Mouse (Mus musculus): Measurements from ENCODE around the gene AF067063. TPM values are rescaled to one million over a fixed set of nuclear protein-coding genes. Genes with fewer than 3 reads are reported as not detected.
"Not testable (repeated sequence)": the region's sequence is repeated elsewhere in the genome, so short reads cannot be mapped to it uniquely, and the experiment has no call there.

The AF067063 gene
- not detected for polyA plus RNA-seq (2017; shearing (Covaris generic))

DNA sequence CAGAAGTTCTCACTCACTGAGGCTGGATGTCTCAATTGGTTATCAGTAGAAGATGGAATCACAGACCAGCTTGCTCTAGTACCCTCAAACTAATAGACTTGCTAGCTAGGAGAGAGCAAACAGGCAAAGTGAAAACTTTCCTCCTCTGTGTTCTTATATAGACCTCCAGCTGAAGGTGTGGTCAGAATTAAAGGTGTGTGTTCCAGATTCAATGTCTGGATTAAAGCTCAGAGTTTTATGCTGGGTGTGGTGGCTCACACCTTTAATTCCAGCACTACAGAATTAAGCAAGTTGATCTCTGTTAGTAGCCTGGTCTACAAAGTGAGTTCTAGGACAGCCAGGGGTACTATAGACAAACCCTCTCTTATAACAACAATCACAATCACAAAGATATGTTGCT, at the start of gene AF067063:
Gene AF067063 (minus strand): TSS at position 101 of the 400 bp plus-strand sequence.
- ATAC-seq = not testable (repeated sequence)

DNA sequence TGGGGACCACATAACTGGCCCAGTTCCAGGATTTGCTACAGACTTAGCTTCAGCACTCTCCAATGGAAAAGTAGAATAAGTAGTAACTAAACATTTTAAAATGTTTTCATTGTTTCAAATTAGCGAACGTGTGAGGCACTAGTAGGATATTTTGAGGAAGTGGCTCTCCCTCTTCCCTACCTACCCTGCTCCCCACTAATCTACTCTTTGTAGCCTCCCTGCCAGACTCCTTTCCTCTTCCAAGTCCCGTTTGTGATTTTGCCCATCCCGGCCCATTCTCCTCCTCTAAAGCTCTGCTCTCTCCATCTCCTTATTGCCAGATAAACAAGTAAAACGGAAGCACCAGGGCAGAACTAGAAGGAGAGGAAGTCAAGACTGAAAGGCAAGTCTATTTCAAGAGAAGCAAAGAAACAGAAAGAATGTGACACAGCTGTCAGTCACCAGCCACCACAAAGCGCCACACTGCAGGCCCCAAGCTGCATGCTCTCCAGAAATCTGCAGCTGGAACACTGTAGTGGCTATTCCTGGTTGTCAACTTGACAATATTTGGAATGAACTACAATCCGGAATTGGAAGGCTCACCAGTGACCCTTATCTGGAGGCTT, 34.5 kb upstream of the AF067063 start:
- ATAC-seq = not testable (repeated sequence)

DNA sequence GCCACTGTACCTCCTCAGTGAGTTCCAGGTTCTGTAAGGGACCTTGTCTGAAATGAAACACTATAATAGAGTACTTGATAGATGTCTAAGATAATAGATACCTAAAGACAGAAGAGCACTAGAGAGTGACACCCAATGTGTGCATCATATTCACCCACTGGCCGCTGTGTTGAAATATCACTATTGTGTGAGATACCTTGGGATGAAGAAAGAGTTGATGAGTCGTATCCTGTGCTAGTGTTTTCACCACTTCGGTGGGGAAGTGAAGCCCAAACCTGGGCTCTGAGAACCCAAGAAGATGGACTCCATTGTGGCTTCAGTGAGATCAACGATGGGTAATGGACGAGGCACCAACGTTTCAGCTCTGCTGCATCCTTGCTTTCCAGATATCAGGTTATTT, 32.4 kb upstream of the AF067063 start:
- not testable (repeated sequence) for ATAC-seq

DNA sequence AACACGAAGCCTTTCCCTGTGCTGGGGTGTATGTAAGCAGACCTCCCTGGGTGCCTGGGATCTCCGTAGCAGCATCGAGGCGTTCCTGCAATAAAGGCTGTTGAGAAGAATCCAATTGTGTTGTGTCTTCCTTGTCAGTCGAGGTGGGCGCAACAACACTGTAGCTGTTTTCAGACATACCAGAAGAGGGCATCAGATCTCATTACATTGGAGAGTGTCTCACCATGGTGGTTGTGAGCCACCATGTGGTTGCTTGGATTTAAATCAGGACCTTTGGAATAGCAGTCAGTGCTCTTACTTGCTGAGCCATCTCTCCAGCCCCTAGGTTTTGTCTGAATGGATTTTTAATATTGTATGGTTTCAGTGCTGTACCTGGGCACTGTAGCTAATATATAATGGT, 10.0 kb upstream of the AF067063 start:
- ATAC-seq = not testable (repeated sequence)

DNA sequence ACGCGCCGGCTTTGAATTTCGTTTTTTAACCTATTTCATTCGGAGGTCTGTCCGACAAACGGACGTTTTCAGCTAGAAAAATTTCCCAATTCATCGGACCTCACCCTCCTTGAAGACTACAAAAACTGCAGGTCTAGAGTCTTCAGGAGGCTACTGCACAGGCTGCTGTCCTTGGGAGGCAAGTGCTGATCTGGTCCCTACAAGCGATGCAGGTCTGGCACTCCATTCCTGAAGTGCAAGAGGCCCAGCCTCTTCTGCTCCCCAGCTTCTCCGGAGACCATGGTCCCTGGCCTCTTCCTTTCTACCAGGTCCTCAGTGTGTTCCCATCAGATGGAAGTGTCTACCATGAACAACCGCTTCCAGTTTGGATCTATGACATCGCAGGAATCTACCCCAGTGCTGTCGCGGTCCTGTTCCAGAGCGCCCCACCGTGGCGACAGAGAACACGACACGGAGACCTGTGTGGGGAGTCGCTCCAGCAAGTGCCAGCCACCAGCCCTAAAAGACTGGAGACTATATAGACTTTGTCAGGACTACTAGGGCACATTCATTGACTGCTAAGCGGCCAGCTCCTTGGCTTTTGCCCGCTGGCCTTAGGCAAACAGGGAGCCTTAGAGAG, 7.8 kb upstream of the AF067063 start:
- ATAC-seq = peak; percentile 66

DNA sequence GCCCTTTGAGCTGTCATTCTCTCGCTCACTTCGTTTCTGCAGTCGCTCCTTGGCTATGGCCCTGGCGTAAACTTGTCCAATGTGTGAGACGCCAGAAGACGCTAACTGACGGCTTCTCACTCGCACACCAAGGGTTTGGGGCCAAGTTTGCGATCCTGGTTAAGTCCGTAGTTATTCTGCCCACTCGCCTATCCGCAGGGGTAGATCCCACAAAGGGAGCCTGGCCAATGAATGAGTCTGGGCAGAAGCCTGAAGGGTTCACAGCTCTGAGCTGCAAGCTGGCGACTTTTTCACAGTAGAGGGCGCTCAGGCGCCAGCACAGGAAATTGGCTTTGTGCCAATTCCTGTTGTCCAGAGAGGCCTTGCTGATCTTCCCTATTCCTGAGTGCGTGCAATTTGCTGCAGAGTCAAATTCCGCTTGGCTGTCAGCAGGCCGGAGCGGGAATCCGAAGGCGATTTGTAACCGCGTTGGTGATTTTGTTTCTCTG, 6.4 kb upstream of the AF067063 start:
- peak; percentile 41 for ATAC-seq

DNA sequence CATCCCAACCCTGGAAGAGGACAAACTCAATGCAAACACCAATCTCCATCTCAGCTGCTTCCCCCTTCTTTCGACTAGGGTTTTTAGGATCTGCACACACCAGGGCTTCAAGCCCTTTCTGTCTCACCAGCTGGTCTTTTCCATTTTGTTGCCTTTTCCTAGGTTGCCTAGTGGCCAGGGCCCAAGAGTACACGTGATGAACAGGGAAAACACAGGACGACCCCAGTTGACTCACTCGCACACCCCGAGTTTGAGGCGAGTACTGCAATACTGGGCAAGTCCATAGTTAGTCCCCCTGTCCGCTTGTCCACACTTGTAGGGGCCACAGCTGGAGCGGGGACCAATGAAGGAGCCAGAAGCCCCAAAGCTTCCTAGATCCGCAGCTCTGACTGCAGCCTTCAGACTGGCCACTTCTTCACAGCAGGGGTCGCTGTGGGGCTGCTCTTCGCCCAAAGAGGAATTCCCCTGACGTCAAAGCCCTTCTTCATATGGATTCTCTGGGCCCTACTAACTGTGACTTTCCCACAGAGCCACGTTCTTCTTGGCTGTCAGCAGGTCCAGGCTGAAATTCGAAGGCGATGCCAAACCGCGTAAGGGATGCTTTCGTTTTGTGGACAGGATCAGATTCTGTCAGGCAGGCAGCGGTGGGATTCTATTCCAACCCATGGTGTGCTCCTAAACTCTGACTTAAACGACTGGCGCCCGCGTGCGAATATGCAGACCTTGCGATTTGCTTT, 5.5 kb upstream of the AF067063 start, which contains the start of gene D13Ertd608e:
Gene D13Ertd608e (plus strand): TSS at position 687 of the 737 bp plus-strand sequence.
- peak; percentile 76 for ATAC-seq

DNA sequence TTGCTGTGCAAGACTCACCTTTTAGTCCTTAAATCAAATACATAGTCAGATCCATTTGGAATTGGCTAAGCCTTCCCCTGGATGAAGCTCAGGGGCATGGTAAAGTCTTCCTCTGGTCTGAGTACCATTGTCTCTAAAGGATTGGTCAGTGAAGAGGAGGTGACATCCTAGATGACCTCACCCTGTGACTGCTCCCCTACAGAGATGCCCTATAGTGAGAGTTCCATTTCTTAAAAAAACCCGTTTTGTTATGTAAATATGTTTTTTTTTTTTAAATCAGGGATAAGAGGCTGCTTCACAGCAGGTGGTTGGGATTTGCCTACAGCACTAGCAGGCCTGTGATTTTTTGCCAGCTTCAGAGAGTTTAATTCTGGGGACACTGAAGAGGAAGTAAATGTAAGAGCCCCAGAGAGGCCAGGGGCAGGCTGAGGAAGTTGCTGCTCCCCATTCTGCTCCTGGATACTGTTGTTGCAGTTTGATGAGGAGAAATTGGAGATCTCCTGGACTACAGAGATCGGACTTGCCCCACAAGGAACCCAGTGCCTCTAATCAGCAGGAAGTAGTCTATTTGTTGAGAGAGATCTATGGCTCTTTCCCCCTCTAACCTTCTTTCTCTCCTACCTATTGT, 12.3 kb downstream of the AF067063 start:
- ATAC-seq = no peak

DNA sequence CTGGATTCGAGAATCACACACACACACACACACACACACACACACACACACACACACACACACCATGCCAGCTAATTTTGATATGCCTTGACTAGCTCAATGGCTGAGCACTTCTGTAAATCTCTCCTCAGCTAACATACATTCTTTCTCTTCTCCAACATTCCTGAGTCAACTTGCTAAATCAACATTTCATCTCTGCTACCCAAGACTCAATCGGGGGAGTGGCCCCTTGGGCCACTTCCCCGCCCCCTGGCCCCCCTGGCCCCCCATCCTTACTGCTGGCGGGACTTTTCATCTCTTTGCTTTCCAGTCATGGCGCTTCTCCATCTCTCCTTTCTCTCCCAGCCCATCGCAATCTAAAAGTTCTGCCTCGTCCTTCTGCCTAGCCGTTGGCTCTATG, 13.2 kb downstream of the AF067063 start:
- no peak for ATAC-seq

DNA sequence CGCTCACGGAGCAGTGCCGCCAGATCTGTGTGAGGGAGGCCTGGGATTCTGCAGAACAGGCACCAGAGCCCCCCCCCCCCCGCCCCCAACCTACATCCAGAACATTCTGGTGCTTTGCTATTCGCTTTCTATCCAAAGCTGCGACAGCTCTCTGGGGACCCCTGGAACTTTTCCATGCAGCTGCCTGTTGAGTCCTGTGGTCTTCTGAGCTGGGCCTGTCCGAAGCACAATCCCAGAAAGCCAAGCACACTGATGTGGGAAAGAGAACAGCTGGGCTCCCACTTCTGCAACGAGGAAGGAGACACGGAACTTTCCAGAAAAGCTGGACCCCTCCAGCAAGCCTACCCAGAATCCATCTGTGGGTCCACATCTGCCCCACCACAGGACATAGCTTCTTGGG, 20.0 kb downstream of the AF067063 start:
- no peak for ATAC-seq

DNA sequence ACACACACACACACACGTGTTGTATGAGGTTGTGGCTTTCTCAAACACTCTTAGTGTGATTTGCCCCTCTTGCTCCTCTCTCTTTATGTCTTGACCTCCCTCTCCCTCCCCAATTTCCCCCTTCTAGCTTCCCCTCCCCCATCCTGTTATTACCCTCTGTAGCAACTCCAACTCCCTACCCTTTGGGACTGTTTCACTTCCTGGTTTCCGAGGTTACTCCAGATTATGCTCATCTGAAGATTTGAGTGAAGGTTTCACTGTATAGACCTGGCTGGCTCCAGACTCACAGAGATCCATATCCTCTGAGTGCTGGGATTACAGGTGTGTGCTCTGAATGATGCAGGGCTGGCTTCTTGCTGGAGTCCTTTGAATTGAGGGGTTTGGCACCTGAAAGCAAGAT, 21.1 kb downstream of the AF067063 start:
- ATAC-seq = no peak

DNA sequence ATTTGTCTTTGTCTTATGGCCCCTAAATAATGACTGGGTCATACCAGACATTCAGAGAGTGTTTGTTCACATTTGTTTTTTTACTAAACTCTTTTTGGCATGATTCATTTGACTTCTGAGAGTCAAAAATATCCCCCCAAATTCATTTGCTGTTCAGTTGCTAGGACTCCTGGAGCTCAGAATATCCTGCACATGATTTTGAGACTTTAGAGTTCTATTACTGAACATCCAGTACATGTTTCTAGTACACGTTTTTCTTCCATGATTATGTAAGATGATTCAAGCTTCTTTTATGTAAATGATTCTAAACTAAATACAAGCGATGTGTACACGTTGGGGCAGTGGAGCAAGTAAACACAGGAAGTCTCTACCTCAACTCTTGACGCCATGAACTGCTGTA, 32.4 kb downstream of the AF067063 start:
- no peak for ATAC-seq

DNA sequence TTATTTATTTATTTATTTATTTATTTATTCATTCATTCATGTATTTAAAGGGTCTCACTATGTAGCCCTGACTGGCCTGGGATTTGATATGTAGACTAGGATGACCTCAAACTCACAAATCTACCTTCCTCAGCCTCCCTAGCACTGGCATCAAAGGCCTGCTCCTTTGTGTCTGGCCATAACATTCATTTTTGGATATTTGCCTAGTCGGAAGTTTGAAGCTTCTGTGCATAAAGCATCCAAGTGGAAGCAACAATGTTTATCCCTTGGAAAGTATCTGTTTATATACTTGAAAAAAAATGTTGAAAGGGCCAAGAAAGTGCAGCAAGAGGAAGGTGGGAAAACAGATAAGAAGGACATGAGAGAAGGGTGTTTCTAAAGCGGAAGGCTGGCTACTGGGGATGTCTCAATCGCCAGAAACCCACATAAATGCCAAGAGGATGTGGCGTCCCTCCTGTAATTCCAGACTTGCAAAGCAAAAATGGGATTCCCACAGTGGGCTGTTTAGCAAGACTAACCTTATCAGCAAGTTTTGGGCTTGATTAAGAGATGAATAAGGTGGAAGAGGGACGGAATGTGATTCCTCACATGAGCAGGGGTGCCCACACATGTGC, 37.1 kb downstream of the AF067063 start:
- ATAC-seq = no peak

DNA sequence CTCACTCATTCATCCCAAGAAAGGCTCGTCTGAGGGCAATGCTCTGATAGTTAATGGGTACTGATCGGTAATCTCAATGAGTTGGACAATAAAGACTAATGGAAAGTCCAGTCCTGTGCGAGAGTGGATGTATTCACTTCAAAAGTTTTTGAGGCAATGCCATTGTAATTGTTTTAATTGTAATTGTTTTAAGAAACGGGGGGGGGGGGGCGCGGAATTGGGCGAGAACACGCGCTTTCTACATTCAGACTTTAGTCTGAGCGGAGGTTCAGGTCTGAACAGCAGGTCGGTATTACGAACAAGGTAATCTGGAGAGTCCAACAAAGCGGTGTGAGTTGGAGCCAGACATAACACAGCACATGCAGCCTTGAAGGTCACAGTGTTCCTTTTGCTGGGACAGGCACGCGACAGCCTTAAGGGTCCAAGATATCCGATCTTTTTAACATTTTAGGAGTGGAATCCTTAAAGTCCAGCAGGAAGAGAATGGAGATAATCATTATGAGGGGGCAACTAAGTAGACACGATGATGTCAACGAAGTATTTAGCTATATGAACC, 38.4 kb downstream of the AF067063 start:
- peak; percentile 2 for ATAC-seq

DNA sequence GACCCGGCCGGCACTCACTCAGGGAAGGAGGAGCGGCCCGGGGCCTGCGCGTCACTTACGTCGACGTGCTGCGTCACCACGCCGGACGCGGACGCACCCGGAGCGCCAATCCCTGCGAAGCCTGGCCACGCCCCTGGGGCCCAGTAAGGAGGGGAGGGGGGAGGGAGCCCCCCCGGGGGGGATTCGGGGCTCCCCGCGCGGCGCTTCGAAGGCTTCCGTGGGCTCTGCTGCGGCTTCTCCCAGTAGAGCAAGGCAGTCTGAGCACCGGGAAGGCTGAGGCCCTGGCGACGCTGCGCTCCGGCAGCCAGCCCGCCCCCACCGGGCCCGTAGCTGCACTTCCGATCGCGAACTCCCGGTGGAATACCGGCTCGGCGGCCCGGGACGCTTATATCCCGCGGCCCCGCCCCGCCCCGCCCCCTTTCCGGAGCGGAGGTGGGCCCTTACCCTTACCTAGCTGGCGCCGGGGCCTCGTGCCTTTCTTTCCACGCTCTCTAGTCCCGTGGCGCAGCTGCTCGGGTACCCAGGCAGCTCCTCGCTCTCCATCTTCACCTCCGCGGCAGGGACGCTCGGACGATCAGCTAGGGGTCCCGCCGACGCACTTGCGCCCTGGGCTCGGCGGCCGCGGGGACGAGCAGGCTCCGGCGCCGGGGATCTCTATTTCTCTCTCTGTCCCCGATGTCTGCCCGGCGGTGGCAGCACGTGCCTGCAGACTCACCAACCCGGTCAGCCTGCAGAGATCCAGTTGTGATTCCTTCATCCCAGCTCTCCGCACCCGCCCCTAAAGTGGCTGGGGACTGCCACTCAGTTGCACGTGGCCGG, 39.0 kb downstream of the AF067063 start, which contains the start of gene Zfp131:
Gene Zfp131 (minus strand): TSS at position 129 of the 819 bp plus-strand sequence.
- ATAC-seq = peak; percentile 91

DNA sequence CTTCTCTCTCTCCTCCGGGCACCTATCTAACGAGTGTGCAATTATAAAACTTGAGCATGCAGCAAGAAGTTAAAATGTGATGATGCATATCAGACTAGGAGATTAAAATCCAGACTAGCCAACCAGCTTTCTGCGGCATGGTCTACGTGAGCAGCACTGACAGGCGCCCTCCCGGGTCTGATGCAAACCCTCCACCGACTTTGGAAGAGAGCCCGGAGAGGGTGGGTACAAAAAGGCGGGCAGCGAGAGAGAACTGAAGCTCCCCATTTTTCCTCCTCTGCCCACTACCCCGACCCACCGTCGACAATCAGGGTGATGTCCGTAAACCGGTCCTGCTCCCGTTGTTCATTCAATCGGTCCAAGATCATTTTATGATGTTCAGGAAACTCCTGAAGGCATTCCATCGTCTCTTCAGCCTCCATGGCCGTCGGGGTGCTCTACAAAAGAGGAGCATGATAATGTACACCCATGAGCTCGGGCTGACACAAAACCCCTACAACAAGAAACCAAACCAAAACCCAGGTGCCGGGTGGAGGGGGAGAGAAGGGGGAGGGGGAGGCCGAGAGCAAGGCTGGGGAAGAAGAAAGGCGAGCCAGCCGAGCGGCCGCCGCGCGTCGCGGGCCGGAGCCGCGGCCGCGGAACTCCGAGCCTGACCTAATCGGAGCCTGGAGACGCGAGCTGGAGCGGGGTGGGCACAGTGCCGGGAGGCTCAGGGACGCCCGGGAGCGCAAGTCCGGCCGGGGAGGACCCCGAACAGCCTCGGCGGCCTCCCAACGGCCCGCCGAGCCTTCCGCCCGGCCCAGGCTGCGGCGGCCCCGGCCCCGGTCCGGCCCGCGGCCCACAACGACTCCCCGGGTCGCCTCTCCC, 39.9 kb downstream of the AF067063 start:
- peak; percentile 22 for ATAC-seq

DNA sequence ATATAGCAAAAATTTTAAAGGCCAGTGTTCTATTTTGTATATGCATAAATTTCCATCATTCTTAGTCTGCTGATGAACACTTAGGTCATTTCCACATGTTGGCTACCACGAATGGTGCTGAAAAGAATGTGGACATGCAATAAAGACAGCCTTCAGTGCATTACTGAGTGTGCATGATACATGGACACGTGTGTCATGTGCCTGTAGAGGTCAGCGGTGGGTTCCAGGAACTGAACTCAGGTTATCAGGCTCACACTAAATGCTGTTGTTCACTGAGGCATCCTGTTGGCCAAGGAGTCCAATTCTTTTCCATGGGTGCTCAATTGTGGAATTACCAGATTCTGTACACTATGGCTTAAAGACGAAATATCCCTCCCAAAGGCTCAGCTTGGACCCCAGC, 46.4 kb downstream of the AF067063 start:
- ATAC-seq = no peak
